Mouse (Mus musculus) lung, adult 18-20 months (tissue): ENCODE data around the gene Scn10a.

Source experiments
- DNase-seq, 2 experiments: peaks; one replicate each; pipeline ENCODE4 v3.0.0; 2022; ENCODE audit warnings: mixed read lengths in 2 of 2

Gene Scn10a

DNA sequence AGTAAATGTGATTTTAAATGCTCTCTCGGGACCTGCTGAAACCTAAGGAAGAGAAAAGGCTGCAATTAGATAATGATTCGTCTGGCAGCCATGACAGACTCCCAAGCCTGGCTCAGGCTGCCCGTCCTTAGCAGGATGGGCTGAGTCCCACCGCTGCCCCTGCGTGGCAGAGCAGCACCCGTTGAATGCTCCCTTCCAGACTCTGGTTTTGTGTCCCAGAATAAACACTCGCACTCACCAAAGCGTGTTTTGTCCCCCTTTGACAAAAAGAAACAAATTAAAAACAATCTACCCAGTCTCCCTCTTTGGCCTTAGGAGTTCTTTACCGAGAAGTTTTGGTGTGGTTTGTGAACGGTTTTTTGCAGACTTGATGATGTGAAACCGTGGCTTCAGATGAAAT lies at the start of gene Scn10a:
Scn10a (minus strand) TSS at position 101 of the 400 bp plus-strand sequence.
- DNase-seq = no peak

DNA sequence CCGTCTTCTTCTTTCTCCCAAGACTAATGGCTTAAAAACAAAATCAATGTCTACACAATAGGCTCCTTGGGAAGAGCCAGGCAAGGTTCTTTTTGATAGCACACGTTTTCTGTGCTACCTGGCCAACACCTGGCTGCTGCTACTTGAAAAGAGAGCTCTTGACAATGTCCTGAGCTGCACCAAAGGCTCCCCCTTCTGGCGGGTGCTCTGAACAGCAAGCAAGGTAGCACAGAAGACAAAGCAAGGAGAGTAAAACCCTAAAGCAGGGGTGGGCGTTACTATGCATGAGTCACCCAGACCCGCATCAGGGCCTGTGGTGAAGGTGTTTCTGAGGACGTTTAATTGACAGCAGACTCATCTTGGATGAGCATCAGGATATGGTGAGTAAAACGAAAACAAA lies 49.5 kb upstream of the Scn10a start:
- peak; percentile 9 to 24 for DNase-seq

DNA sequence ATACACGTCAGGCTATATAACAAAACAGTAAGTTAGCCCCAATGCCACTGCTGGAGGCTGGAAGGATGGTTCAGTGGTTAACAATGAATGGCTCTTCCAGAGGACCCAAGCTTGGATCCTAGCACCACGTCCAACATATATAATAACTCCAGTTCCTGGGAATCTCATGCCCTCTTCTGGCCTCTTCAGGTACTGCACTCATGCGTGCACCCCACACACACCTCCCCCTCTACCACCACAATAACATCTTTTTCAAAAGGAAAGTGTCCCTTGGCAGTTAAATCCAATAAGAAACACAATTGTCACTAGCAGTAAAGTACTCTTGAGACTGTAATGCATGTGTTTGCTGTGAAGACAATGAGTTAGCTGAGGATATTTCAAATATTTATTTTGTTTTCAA lies 41.1 kb upstream of the Scn10a start:
- no peak for DNase-seq

DNA sequence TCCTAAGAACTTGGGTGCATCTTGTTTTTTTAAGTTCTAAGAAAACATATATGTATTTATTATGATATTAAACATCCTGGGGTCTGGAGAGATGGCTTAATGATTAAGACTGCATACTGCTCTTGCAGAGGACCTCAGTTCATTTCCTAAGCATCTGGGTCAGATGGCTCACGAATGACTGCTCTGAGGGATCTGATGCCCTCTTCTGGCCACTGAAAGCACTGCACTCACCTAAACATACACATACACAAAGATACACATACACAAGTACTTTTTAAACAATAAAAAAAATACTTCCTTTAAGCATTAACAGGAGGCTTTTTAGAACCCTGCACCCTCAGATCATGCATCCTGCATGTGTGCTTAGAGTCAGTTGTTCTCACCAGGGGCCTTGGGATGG lies 40.3 kb upstream of the Scn10a start:
- DNase-seq = no peak

DNA sequence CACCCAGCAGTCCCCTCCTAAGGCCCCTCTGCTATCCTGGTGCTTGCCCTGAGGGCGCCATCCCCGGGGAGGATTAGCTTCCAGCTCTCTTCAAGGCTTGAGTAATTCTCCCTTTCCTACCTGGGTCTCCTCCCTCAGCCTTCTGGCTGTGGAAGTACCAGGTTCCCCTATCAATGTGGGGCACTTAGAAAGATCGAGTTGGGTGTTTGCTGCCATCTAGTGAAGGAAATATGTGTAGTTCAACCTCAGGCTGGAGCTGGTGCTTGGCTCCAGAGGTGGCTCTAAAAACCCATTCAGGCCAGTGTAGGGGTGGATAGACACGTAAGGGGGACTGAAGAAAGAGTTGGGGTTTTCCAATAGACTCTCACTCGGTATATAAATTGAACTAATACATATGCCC lies 32.4 kb upstream of the Scn10a start:
- DNase-seq = peak in 1 of 2 experiments; percentile 3

DNA sequence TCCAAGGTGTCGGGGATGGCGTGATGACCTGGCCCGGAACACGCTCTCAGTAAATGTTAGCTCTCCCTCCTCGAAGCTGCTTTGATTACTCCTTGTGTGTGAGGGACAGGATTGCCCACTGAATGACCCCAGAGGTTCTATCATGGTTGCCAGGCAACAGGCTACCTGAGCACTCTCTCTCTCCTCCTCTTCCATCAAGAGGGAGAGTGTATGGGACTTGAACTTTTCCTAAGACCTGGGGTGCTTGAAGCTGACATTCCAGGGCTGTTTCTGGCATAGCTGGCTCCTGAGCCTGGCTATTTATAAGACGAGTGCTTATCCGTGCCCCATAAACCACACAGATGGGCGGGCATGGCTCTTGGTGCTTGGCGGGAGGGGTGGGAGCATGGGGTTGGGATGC lies 30.0 kb upstream of the Scn10a start:
- DNase-seq = peak in 1 of 2 experiments; percentile 2

DNA sequence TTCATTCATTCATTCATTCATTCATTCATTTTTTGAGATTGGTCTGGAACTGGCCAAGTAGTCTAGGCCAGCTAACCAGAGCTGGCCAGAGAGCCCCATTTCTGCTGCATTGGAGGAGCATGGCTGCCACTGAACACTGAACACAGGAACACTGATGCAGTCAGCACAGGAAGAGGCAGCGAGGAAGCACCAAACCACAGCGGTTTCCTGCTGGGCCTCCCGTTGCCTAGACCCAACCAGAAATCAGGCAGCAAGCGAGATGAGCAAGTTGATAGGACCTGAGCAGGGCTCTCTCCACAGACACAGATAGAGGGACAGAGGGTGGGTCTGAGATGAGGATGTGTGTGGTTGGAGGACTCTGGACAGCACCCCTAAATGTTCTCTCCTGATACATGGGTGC lies 24.8 kb upstream of the Scn10a start:
- DNase-seq = peak; percentile 8 to 9

DNA sequence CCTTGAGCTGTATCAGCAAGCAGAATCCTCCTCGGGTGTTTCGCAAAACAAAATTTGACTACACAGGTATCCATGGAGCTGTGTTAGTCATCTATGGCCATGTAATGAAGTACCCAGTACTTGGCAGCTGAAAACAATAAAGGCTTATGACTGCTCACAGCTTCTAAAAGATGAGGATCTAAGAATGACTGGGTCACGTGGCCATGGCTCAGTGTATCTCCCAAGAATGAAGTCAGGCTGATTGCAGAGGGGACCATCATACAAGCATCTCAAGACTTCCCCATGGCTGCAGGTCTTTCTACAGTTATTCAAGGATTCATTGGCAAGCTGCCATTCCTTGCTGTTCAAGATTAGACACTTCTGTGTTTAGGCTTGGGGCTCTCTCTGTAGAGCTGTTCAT lies 24.2 kb upstream of the Scn10a start:
- no peak for DNase-seq

DNA sequence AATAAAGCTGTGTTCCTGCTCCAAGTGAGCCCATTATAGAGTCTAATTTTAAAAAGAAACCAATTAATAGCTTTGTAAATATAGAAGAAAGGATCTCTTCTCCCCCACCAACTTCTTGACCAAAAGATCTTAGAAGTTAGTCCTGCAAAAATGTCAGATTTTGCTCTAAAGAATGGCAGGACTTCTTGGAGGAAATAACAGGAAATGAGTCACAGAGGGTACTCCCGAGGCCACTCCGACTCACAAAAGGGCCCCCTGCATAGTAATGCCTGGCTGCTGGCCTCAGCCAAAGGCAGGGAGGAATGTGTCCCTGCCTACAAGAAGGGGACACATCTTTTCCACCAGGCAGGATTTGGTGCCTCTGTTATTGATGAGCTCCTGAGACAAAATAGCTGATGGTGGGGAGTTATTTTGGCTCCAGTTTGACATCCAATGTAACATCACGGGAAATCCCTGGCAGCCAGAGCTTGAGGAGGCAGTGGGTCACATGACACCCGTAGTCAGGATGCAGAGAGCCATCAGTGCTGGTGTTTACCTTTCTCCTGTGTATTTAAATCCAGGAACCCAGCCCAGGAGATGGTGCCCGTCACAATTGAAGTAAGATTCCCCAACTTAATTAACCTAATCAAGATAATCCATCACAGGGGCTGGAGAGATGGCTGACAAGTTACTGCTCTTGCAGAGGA lies 22.1 kb upstream of the Scn10a start:
- DNase-seq = no peak

DNA sequence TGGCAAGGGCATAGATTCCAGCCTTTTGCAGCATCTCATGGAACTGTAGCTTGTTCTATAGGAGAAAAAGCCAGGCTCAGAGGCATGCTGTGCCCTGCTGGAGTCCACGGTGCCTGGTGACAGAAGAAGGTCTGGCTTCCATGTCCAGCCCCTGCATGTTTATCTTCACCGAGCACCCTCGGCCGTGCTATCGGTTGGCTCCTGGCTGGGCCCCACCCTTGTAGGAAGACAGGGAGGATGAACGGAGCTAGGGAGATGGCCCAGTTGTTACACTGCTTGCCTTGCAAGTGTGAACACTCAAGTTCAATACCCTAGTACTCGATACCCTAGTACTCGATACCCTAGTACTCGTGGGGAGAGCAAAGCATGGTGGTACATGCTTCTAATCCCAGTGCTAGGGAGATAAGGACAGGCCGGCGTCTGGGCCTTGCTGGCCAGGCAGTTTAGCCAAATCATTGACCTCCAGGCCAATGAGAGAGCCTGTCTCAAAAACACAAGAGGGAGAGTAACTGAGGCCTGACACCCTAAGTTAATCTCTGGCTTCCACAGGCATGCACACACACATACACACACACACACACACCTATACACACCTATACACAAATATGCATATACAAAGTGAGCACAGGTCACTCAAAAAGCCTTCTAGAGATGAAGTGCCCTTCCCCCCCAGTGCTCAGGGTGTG lies 9.4 kb upstream of the Scn10a start:
- no peak for DNase-seq

DNA sequence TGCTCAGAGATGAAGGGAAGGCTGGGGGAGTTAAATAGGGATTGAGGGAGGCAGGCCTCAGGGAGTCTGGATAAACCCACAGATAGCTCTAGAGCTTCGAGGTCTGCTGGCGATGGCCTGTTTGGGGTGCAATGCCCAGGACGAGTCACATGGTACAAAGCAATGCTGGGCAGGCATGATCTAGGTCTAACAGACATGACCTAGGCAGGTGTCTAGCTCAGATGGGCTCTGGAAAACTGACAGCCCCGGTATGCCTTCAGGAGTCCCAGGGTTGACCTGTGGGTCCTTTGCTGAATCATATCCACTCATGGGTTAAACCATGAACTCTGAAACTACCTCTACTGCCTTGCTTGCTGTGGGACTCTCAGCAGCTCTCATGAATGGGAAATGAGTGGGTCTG lies 7.9 kb upstream of the Scn10a start:
- DNase-seq = no peak

DNA sequence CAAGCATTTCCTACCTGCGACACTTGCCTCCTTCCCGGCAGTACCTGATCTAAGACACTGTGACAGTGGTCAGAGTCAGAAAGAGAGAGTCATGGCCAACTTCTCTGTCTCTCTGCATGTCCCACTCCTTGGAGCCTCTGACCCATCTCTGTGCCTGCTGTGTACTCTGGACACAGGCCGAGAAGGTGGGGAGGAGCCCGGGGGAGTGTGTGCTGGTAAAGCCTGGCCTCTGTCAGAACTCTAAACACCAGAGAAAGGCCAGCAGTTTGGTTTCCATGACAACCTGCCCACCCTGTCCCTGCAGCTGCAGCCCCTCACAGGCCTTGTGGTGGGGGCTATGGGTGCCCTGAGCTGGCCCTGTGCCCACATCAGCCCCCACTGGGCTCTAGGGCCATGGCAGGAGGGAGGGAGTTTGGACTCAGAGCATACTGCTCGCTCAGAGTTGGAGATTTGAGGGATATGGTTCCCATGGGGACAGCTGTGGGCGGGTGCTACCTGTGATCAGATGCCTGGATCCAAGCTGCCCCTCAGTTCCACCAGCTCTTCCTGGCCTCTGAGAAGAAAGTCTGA lies 6.3 kb upstream of the Scn10a start:
- DNase-seq = no peak

DNA sequence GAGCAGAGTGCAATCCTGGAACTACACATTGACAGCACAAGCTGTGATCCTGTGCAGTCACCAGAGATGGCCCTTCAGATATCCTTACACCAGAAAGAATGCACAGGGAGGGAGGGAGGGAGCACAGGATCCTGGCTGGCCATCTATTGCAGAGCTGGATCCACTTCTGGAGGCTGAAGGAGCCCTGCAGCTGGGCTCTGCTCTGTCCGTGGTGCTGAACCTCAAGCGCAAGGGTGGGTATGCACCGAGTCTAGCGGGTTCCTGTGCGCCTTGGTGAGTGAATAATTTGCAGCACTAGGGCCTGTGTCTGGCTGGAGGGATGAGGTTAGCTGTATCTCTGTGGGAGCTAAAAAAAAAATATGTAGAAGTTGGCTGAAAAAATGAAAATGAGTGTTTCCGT lies 12.4 kb downstream of the Scn10a start:
- peak; percentile 10 to 24 for DNase-seq

DNA sequence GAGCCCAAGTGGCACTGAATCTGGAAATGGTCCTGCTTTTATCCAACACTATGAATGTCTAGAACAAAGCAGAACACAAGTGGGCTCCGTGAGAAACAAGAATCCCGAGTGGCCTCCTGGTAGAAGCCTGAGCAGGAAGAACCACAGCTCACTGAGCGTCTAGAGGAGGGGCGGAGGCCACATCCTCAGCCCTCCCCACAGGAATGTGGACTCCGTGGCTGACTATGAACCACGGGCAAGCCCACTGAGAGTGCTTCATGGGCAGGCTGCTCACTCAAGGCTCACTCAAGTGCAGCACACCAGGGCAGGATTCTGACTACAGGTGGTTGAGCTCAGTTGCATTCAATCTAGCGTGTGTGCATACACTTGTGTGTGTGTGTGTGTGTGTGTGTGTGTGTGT lies 27.6 kb downstream of the Scn10a start:
- DNase-seq = peak in 1 of 2 experiments; percentile 1

DNA sequence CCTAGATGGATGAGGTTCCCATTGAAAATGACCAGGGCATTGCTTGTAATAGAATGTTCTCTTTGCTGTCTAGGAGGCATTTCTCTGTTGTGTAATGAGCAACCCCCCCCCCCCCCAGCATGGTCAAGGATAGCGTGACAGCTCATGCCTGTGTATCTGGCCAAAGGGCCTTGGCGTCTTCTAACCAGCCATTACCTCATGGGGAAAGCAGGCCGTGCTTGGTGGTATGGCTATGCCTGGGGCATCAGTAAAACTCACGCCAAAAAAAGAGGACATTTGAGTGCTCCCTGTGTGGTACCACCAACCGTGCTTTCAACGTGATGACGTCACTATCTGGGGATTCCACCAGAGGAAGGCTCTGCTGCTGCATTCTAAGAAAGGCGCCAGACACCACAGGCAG lies 28.1 kb downstream of the Scn10a start:
- no peak for DNase-seq

DNA sequence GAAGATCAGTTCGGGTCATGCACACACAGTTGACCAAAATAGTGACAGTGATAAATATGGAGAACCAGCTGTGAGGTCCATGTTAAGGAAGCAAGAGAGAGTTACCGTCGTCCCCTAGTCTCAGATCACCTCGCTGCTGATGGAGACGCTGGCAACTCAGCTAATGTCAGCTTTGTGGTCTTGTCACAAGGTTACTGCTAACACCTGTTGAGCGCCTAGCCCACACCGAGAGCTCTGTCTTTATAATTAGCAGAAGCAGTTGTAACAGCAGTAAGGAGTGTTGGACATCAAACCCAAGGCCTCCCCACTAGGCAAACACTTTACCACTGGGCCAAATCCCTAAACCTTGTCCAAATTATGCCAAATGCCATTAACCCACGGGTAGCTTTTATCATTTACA lies 31.2 kb downstream of the Scn10a start:
- no peak for DNase-seq

DNA sequence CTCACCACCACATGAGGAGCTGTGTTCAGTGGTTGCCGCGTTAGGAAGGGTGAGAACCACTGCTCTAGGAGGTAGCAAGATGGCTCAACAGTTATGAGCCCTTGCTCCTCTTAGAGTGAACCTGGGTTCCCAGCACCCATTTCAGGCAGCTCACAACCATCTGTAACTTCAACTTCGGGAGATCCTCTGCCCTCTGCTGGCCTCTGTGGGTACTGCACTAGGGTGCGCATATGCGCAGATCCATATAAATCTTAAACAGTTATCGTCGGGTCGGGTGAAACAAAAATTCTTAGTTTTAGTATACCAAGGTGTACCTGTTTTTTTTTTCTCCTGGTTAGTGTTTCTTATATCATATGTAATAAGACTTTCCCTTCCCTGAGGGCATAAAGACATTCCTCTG lies 32.9 kb downstream of the Scn10a start:
- no peak for DNase-seq

DNA sequence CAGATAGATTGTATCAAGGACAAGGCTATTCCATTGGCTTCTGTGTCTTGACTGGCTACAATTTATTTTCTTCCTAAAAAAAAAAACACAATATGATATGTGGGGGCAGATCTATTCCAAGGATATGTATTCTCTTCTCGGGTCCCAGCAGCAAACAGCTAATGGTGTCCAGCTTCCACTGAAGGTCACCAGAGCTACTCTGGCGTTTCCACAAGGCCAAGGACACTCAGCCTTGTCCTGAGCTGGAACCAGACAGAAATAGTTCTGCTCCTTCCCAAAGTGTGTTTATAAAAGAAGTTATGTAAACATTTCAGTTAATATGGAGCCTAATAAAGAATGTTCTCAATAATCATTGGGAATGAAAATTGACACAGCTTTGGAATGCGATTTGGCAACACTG lies 38.2 kb downstream of the Scn10a start:
- DNase-seq = no peak

DNA sequence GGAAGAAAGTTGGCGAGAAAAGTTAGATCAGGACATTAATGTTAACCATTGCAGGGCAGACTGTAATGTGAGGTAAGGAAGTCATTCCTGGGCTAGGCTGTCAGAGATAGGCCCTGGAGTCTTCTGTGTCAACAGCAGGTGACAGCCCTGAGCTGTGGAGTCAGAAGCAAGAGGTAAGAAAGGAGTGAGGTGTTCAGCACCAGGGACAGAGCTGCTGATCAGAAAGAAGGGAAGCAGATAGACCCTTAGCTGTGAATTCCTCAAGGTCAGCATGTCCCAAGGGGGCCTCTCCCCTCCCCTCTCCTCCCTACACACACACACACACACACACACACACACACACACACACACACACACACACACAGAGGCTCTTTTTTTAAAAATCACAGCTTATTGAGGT lies 55.0 kb downstream of the Scn10a start:
- no peak for DNase-seq

DNA sequence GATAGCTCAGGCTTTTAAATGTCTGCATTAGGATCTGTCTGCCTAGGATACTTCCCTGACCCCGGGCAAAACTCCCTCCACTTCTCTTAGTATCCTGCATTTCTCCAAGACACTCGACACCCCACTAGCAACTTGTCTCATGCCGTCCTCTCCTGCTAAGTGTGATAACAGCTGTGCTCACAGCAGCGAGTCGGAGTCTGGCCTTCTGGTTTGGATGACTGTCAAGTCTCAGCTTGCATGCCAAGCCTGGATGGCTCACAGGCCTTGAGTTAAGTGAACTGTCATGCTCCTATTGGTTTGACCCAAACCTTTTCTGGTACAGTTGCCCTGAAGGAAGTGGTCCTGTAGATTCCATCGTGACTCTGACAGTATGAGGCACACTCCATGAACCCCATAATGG lies 63.0 kb downstream of the Scn10a start:
- DNase-seq = no peak

DNA sequence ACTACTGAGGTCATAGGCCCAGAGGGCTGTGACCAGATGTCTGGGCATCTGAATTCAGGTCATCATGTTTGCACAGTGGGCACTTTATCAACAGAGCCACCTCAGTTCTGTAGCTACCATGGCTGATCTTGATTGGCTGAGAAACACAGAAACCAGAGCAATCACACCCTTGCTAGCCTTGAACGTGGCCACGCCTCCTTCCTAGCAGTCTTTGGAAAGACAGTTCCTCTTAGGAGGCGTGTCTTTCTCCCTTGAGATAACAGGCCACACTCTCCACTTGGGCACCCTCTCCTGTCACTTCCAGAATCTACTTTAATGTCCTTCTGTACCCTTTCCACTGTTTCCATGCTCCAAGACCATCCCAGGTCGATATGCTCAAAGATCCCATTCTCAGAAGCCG lies 65.4 kb downstream of the Scn10a start:
- no peak for DNase-seq

DNA sequence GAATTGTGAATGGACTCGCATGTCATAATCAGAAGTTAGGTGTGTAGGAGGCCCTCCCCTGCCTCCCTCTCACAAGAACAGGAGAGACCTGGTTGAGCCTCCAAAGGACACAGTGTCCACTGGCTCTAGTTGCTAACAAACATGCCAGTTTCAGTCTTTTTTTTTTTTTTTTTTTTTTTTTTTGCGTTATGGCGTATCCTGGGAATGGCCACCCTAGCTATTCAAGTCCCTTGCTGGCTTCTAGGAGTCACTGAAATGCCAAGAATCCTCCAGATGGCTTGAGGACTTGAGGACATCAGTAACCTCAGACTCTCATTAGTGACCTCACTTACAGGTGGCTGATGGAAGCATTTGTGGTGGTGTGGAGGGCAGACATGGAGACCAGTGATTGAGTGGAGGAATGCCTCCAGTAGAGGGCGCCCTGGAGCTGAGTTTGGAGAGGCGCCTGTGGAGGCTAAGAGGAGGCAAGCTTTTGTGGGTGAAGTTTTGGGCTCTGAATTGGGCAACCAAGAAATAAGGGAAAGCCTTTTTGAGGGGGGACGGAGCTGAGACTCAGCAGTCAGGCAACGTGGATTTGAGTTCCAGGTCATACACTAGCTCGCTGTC lies 72.1 kb downstream of the Scn10a start:
- peak; percentile 32 to 38 for DNase-seq

DNA sequence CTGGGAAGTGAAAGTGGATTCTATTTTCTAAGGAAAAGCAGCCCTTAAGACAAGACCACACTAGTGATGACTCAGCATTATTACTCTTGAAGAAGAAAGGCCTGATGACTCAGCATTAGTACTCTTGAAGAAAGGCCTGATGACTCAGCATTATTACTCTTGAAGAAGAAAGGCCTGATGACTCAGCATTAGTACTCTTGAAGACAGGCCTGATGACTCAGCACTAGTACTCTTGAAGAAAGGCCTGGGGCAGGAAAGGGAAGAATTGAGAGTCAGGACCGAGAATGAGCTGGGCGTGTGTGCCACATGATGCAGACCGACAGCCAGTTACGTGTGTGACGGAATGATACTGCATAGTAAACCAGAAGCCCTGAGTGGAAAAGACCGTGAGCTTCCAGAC lies 77.1 kb downstream of the Scn10a start:
- no peak for DNase-seq

DNA sequence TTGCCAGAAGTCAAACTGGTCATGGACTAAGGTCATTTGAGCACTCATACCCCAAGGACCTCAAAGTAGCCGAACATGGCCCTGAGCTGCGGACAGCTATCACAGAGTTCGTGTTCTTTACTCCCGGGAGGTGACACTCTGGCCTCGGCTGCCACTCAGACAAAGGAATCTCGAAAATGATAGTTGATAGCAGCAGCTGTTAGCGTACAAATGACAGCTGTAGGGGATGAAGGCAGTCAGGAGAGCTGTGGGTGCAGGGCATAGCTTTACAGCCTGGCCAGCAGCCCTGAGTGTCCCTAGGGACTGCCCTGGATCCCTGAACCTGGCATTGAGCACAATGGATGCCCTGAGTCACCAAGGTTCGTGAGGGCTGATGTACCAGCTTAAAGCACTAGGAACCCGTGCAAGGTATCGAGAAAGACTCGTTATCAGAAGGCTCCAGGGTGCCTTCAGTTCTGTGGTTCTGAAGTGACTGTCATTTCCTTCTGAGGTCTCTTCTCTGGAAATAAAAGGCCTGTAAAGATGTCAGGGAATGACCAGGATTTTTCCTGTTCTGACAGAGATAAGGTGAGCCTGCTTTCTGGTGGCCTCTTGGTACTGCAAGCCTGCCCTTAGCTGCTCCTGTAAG lies 84.8 kb downstream of the Scn10a start:
- no peak for DNase-seq
